Mouse (Mus musculus) kidney, embryonic 16.5 days (tissue): ENCODE data around the gene Mnd1. TPM values are rescaled to one million over a fixed set of nuclear protein-coding genes. Genes with fewer than 3 reads are reported as not detected.
A peak's percentile ranks its signal among the peaks of the same experiment; 100 is the strongest.

Experiments
- ATAC-seq: fragments of 200-750 bp; cut with Nextera tagmentation; 2 replicates; pipeline ENCODE4 v1.8.0; 2017; ENCODE audit warnings: moderate TSS enrichment; ENCODE audit not compliant: low FRiP score, low TSS enrichment
- H3K27ac ChIP-seq: fragments of 300-500 bp; sonication (generic); 2 replicates; pipeline ENCODE4 v1.5.1; 2014; ENCODE audit warnings: low read length
- H3K27me3 ChIP-seq: fragments of 300-500 bp; sonication (generic); 2 replicates; pipeline ENCODE4 v1.6.1; 2014; ENCODE audit warnings: low read length, control low read depth, mixed read lengths; ENCODE audit not compliant: insufficient read depth
- H3K36me3 ChIP-seq: fragments of 300-500 bp; sonication (generic); 2 replicates; pipeline ENCODE4 v1.6.1; 2014; ENCODE audit warnings: low read length, control low read depth, mixed read lengths; ENCODE audit not compliant: insufficient read depth
- H3K4me1 ChIP-seq: fragments of 300-500 bp; sonication (generic); 2 replicates; pipeline ENCODE4 v1.6.1; 2014; ENCODE audit warnings: low read length, control low read depth, mixed read lengths; ENCODE audit not compliant: insufficient read depth
- H3K4me2 ChIP-seq: fragments of 300-500 bp; sonication (generic); replicated peaks from 2 replicates; pipeline ENCODE4 v1.6.1; 2014; ENCODE audit warnings: low read depth, low read length
- H3K4me3 ChIP-seq: fragments of 300-500 bp; sonication (generic); 2 replicates; pipeline ENCODE4 v1.5.1; 2014; ENCODE audit warnings: mild to moderate bottlenecking, low read length
- H3K9ac ChIP-seq: fragments of 300-500 bp; sonication (generic); replicated peaks from 2 replicates; pipeline ENCODE4 v1.6.1; 2014; ENCODE audit warnings: low read length
- H3K9me3 ChIP-seq: fragments of 300-500 bp; sonication (generic); 2 replicates; pipeline ENCODE4 v1.6.1; 2016; ENCODE audit warnings: low read length, control low read depth
- whole genome bisulfite sequencing: fragments of 180-500 bp; shearing (Covaris S2); extraction: QIAGEN DNeasy Blood & Tissue Kit; methylation state at CpG from one replicate; pipeline ENCODE4 v1.1.7; 2014; 5-methylcytosine and 5-hydroxymethylcytosine counted together
- polyA plus RNA-seq: library from polyadenylated mRNA; unstranded; fragments of >200 nt; fragmentation: Nextera tagmentation; extraction: Ambion mirVana; gene quantifications from 2 replicates; pipeline ENCODE4 v1.2.1, GENCODE M21; 2015

Gene Mnd1
- polyA plus RNA-seq, 1 experiment from 2014 or later: 13.3 TPM

- Histone ChIP-seq H3K9ac (no peak overlapping the region), H3K4me1 (no peaks in the 10 kb centered on the region), H3K27ac (no peak overlapping the region), H3K27me3 (no peaks in the 10 kb centered on the region), H3K36me3 (no peaks in the 10 kb centered on the region), H3K9me3 (no peaks in the 10 kb centered on the region), H3K4me2 (no peak overlapping the region), H3K4me3 (no peak overlapping the region)
- ATAC-seq: no peak
- 58% methylated on average over 4 of the region's 4 CpGs for WGBS
Measured at GRCm38 (mm10) chr3:84181717-84182116, 26.1 kb upstream of the Mnd1 start.

- H3K36me3 ChIP-seq: 0 out of 2 replicates have a peak, but pooled peaks cover 4% of the 10 kb centered on the region
- no peak overlapping the region for H3K27ac ChIP-seq
- WGBS: 63% methylated on average over 8 of the region's 8 CpGs
- no peak for ATAC-seq
- no peak overlapping the region for H3K4me2 ChIP-seq
- H3K27me3 ChIP-seq: no peaks in the 10 kb centered on the region
- no peaks in the 10 kb centered on the region for H3K9me3 ChIP-seq
- H3K4me3 ChIP-seq: no peak overlapping the region
- H3K9ac ChIP-seq: no peak overlapping the region
- H3K4me1 ChIP-seq: no peaks in the 10 kb centered on the region
Measured at GRCm38 (mm10) chr3:84181102-84181501, 25.5 kb upstream of the Mnd1 start.

- Histone ChIP-seq H3K4me2 (no peak overlapping the region), H3K9me3 (no peaks in the 10 kb centered on the region), H3K4me1 (no peaks in the 10 kb centered on the region), H3K36me3 (0 out of 2 replicates have a peak, but pooled peaks cover 4% of the 10 kb centered on the region), H3K9ac (no peak overlapping the region), H3K27ac (no peak overlapping the region), H3K4me3 (no peak overlapping the region), H3K27me3 (no peaks in the 10 kb centered on the region)
- no peak for ATAC-seq
- 90% methylated on average over 2 of the region's 2 CpGs for WGBS
Measured at GRCm38 (mm10) chr3:84180304-84180703, 24.7 kb upstream of the Mnd1 start.

GRCm38 (mm10) chr3:84177834-84178233 is 22.2 kb upstream of the Mnd1 start:
- 68% methylated on average over 2 of the region's 2 CpGs for WGBS
- ATAC-seq: no peak

GRCm38 (mm10) chr3:84175337-84176315 is 20.0 kb upstream of the Mnd1 start:
- 59% methylated on average over 7 of the region's 7 CpGs for WGBS
- Histone ChIP-seq H3K27ac (no peak overlapping the region), H3K27me3 (no peaks in the 10 kb centered on the region), H3K36me3 (0 out of 2 replicates have a peak, but pooled peaks cover 4% of the 10 kb centered on the region), H3K4me1 (no peaks in the 10 kb centered on the region), H3K9me3 (no peaks in the 10 kb centered on the region), H3K9ac (no peak overlapping the region), H3K4me3 (no peak overlapping the region), H3K4me2 (no peak overlapping the region)
- peak; percentile 84; the same call in 1 of the 2 replicates for ATAC-seq

More at GRCm38 (mm10) chr3:84177834-84178233, 22.2 kb upstream of the Mnd1 start:
- no peaks in the 10 kb centered on the region for H3K27me3 ChIP-seq
- H3K9ac ChIP-seq: no peak overlapping the region
- H3K36me3 ChIP-seq: 0 out of 2 replicates have a peak, but pooled peaks cover 4% of the 10 kb centered on the region
- H3K9me3 ChIP-seq: no peaks in the 10 kb centered on the region
- H3K27ac ChIP-seq: no peak overlapping the region
- H3K4me3 ChIP-seq: no peak overlapping the region
- H3K4me1 ChIP-seq: no peaks in the 10 kb centered on the region
- H3K4me2 ChIP-seq: no peak overlapping the region

GRCm38 (mm10) chr3:84173581-84174154 is 18.1 kb upstream of the Mnd1 start, which contains the start of gene Gm6525:
Gene Gm6525, plus strand, starts transcription at chr3:84174104.
- no peak for ATAC-seq
- peaks cover 8% of the 10 kb centered on the region; the same call in 1 of the 2 replicates for H3K36me3 ChIP-seq
- H3K4me2 ChIP-seq: no peak within 1 kb of the TSS
- no peak within 1 kb of the TSS for H3K9ac ChIP-seq
- no peaks in the 10 kb centered on the region for H3K9me3 ChIP-seq
- H3K4me3 ChIP-seq: no peak within 1 kb of the TSS
- 52% methylated on average over 11 of the region's 11 CpGs for WGBS
- H3K27ac ChIP-seq: no peak within 1 kb of the TSS
- H3K4me1 ChIP-seq: no peaks in the 10 kb centered on the region
- no peaks in the 10 kb centered on the region for H3K27me3 ChIP-seq

- WGBS: 55% methylated on average over 11 of the region's 11 CpGs
- Histone ChIP-seq H3K4me1 (no peaks in the 10 kb centered on the region), H3K4me3 (no peak overlapping the region), H3K4me2 (no peak overlapping the region), H3K9ac (no peak overlapping the region), H3K9me3 (no peaks in the 10 kb centered on the region), H3K27ac (no peak overlapping the region), H3K27me3 (no peaks in the 10 kb centered on the region), H3K36me3 (peaks cover 10% of the 10 kb centered on the region; the same call in 1 of the 2 replicates)
- no peak for ATAC-seq
Measured at GRCm38 (mm10) chr3:84172406-84172805, 16.8 kb upstream of the Mnd1 start.

- WGBS: 72% methylated on average over 8 of the region's 8 CpGs
- Histone ChIP-seq H3K9me3 (no peaks in the 10 kb centered on the region), H3K4me2 (no peak overlapping the region), H3K9ac (no peak overlapping the region), H3K27ac (no peak overlapping the region), H3K36me3 (peaks cover 9% of the 10 kb centered on the region; the same call in 1 of the 2 replicates), H3K4me3 (no peak overlapping the region), H3K27me3 (no peaks in the 10 kb centered on the region), H3K4me1 (no peaks in the 10 kb centered on the region)
- no peak for ATAC-seq
Measured at GRCm38 (mm10) chr3:84169393-84170005, 13.9 kb upstream of the Mnd1 start.

- no peaks in the 10 kb centered on the region for H3K9me3 ChIP-seq
- no peak overlapping the region for H3K27ac ChIP-seq
- H3K4me1 ChIP-seq: no peaks in the 10 kb centered on the region
- no peak overlapping the region for H3K4me2 ChIP-seq
- 93% methylated on average over 6 of the region's 6 CpGs for WGBS
- ATAC-seq: no peak
- H3K27me3 ChIP-seq: no peaks in the 10 kb centered on the region
- H3K9ac ChIP-seq: no peak overlapping the region
- H3K4me3 ChIP-seq: no peak overlapping the region
- peaks cover 14% of the 10 kb centered on the region; the same call in 1 of the 2 replicates for H3K36me3 ChIP-seq
Measured at GRCm38 (mm10) chr3:84168943-84169342, 13.4 kb upstream of the Mnd1 start.
